Mouse (Mus musculus) limb, embryonic 11.5 days (tissue): ENCODE data around the gene Gm45140. TPM values are rescaled to one million over a fixed set of nuclear protein-coding genes. Genes with fewer than 3 reads are reported as not detected.
"Not testable (repeated sequence)": the region's sequence is repeated elsewhere in the genome, so short reads cannot be mapped to it uniquely, and the experiment has no call there.

ENCODE experiments used
- ATAC-seq: fragments of 200-750 bp; cut with Nextera tagmentation; 2 replicates; pipeline ENCODE4 v1.8.0; 2017; ENCODE audit warnings: low read depth; ENCODE audit not compliant: insufficient number of reproducible peaks, low FRiP score, low TSS enrichment
- DNase-seq: peaks from one replicate; pipeline ENCODE4 v3.0.0-alpha.2; 2015; ENCODE audit warnings: low spot score
- H3K27ac ChIP-seq: fragments of 300-500 bp; sonication (generic); replicated peaks from 2 replicates; pipeline ENCODE4 v1.5.1; 2014; ENCODE audit warnings: low read depth, mild to moderate bottlenecking, low read length
- H3K27me3 ChIP-seq: fragments of 300-500 bp; sonication (generic); 2 replicates; pipeline ENCODE4 v1.6.1; 2014; ENCODE audit warnings: mild to moderate bottlenecking, low read length, mixed read lengths; ENCODE audit not compliant: control insufficient read depth, insufficient read depth
- H3K36me3 ChIP-seq: fragments of 300-500 bp; sonication (generic); 2 replicates; pipeline ENCODE4 v1.6.1; 2014; ENCODE audit warnings: mild to moderate bottlenecking, low read length, moderate library complexity, mixed read lengths; ENCODE audit not compliant: control insufficient read depth, insufficient read depth
- H3K4me1 ChIP-seq: fragments of 300-500 bp; sonication (generic); 2 replicates; pipeline ENCODE4 v1.6.1; 2014; ENCODE audit warnings: low read length, mixed read lengths; ENCODE audit not compliant: control insufficient read depth, insufficient read depth
- H3K4me2 ChIP-seq: fragments of 300-500 bp; sonication (generic); 2 replicates; pipeline ENCODE4 v1.6.1; 2014; ENCODE audit warnings: low read depth, mild to moderate bottlenecking, moderate library complexity; ENCODE audit not compliant: severe bottlenecking
- H3K4me3 ChIP-seq: fragments of 300-500 bp; sonication (generic); 2 replicates; pipeline ENCODE4 v1.5.1; 2014; ENCODE audit warnings: low read depth, low read length
- H3K9ac ChIP-seq: fragments of 300-500 bp; sonication (generic); 2 replicates; pipeline ENCODE4 v1.6.1; 2014; ENCODE audit warnings: mild to moderate bottlenecking, low read length
- H3K9me3 ChIP-seq: fragments of 300-500 bp; sonication (generic); 2 replicates; pipeline ENCODE4 v1.6.1; 2016; ENCODE audit warnings: low read length; ENCODE audit not compliant: control insufficient read depth
- WGBS: fragments of 180-500 bp; shearing (Covaris S2); extraction: QIAGEN DNeasy Blood & Tissue Kit; methylation state at CpG from one replicate; pipeline ENCODE4 v1.1.7; 2014; 5-methylcytosine and 5-hydroxymethylcytosine counted together
- polyA plus RNA-seq: library from polyadenylated mRNA; unstranded; fragments of >200 nt; fragmentation: Nextera tagmentation; extraction: Ambion mirVana; gene quantifications from 2 replicates; pipeline ENCODE4 v1.2.1, GENCODE M21; 2014

Gene Gm45140
- polyA plus RNA-seq, 1 experiment from 2014 or later, result 2.8 TPM

DNA sequence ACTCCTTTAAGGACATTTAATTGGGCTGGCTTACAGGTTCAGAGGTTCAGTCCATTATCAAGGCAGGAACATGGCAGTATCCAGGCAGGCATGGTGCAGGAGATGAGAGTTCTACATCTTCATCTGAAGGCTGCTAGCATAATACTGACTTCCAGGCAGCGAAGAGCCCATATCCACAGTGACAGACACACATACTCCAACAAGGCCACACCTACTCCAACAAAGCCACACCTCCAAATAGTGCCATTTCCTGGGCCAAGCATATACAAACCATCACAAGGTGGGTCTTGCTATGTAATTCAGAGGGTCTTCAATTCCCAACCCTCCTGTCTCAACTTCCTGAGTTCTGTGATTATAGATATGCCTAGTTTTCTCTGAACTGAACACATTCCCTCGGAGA, 71.3 kb downstream of the Gm45140 start:
- H3K9ac ChIP-seq, ATAC-seq, H3K4me1 ChIP-seq, H3K4me2 ChIP-seq, H3K4me3 ChIP-seq, H3K36me3 ChIP-seq, DNase-seq, H3K27ac ChIP-seq, H3K27me3 ChIP-seq, H3K9me3 ChIP-seq: not testable (repeated sequence)
- WGBS, result 97% methylated on average over 2 of the region's 2 CpGs

DNA sequence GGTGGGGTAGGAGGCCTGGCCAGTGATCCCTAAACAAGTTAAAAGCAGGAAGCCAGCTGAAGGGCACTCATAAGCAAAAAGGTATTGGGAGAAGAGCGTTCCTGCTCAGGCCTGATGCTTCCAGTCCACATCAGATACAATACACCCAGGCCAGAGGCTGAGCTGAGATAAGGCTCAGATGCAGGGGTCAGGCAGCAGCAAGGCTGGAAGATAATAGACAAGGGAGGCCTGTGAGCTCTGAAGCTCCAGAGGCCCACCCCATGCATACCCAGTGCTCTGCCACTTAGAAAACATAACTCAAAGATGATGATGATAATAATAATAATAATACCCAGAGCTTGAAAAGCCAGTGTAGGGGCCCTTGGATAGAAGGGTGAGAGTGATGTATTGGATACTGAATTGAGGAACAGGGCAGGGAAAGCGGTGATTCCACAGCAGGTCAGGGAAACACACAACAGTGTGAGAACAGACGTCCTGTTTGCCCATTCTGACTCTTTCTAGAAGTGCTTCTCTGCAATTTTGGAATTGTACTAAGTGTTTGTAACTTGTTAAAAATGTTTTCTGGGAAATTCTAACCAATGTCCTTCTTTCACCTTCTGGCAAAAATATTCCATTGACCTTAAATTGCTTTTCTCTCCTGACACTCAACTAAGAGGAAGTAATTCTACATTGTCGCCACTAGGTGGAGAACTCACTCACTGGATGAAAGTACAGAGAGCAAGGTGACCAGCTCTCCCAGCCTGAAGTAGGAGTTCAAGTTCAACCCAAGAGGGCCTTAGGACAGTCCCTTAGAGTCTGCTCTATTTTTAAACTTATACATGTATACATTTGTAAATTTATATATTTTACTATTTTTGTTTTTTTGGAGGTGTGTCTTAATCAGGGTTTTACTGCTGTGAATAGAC, 72.0 kb downstream of the Gm45140 start:
- H3K9ac ChIP-seq, result no peak overlapping the region
- H3K36me3 ChIP-seq, result no peaks in the 10 kb centered on the region
- no peak overlapping the region for H3K27ac ChIP-seq
- no peaks in the 10 kb centered on the region for H3K27me3 ChIP-seq
- ATAC-seq (no peak), DNase-seq (no peak)
- no peak overlapping the region for H3K4me2 ChIP-seq
- H3K4me1 ChIP-seq, result no peaks in the 10 kb centered on the region
- WGBS, result 71% methylated on average over 4 of the region's 4 CpGs
- H3K9me3 ChIP-seq, result no peaks in the 10 kb centered on the region
- no peak overlapping the region for H3K4me3 ChIP-seq

DNA sequence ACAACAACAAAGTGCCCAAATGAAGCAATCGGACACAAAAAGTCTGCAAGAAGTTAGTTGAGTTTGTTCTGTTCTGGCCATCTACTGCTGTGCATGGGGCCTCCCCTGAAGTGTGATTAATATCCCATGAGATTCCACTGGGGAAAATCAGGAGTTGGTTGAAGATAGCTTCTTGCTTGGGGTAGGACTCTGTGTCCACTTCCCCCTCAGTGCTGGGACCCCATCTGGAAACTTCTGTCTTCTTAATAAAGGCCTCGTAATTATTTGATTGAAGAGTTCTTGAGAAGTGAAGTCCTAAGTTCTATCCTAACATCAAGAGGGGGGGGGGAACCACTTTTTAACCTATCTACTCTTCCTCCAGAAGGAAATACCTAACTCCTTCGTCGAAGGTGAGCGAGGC, 73.4 kb downstream of the Gm45140 start:
- Histone ChIP-seq H3K9me3 (no peaks in the 10 kb centered on the region), H3K9ac (no peak overlapping the region), H3K36me3 (no peaks in the 10 kb centered on the region), H3K4me2 (no peak overlapping the region), H3K27ac (no peak overlapping the region), H3K27me3 (no peaks in the 10 kb centered on the region), H3K4me3 (no peak overlapping the region), H3K4me1 (no peaks in the 10 kb centered on the region)
- 85% methylated on average over 5 of the region's 5 CpGs for WGBS
- ATAC-seq (no peak), DNase-seq (no peak)

DNA sequence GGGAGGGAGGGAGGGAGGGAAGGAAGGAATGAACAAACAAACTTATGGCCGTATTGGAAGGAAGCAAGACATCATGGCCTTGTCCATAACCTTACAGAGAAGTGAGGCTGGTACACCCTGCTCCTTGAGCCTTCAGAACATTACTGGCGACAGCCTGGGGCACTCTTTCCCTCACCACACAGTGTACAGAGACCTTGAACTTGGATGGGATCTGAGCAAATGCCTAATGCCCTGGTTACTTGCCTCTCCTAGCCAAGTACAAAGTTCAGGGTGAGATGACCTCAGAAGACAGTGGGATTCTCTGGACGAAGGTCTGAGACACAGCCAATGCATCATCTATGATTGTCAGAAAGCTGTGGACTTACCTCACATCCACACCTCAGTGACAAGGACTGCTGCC, 75.7 kb downstream of the Gm45140 start:
- Histone ChIP-seq H3K27ac (no peak overlapping the region), H3K36me3 (no peaks in the 10 kb centered on the region), H3K4me1 (no peaks in the 10 kb centered on the region), H3K4me3 (no peak overlapping the region), H3K27me3 (no peaks in the 10 kb centered on the region), H3K9ac (no peak overlapping the region), H3K9me3 (no peaks in the 10 kb centered on the region), H3K4me2 (no peak overlapping the region)
- ATAC-seq, result no peak
- no peak for DNase-seq
- 86% methylated on average over 3 of the region's 3 CpGs for WGBS

DNA sequence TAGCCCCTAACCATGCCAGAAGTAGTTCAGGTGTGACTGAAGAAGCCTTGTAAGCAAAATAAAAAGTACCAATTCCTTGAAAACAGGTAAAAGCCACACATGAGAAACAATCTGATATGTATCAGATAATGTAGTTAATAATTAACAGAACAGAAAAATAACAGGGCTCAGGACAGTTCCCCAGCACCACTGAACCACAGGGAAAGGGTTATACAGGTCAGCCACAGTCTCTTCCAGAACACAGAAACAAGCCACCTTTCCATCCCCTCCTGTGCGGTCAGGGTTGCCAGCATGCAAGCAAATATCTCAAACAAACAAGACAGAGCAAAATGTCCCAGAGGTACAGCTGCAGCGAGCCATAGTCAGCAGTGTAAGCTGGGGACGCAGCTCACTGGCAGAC, 76.2 kb downstream of the Gm45140 start:
- Histone ChIP-seq H3K9me3 (no peaks in the 10 kb centered on the region), H3K4me1 (no peaks in the 10 kb centered on the region), H3K27me3 (no peaks in the 10 kb centered on the region), H3K4me3 (no peak overlapping the region), H3K36me3 (no peaks in the 10 kb centered on the region), H3K27ac (no peak overlapping the region), H3K9ac (no peak overlapping the region), H3K4me2 (no peak overlapping the region)
- no peak for DNase-seq
- ATAC-seq, result no peak
- 71% methylated on average over 3 of the region's 3 CpGs for WGBS

DNA sequence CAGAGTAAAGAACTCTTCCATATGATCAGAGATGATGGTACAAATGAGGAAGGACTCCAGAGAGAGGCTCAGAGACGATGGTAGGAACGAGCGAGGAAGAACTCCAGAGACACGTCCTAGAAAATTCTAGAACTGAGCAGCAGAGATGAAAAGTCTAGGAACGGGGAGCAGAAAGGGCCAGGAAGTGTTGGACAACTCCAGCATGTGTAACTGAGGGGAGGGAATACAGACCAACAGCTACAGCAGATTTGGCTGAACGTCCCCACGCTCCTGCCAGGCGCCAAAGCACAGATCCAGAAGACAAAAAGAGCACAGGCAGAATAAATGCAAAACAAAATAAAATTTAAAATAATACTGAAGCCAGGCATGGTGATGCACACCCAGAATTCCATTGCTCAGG, 78.7 kb downstream of the Gm45140 start:
- no peaks in the 10 kb centered on the region for H3K36me3 ChIP-seq
- no peaks in the 10 kb centered on the region for H3K4me1 ChIP-seq
- H3K4me3 ChIP-seq, result no peak overlapping the region
- no peak overlapping the region for H3K9ac ChIP-seq
- no peak for DNase-seq
- H3K27me3 ChIP-seq, result no peaks in the 10 kb centered on the region
- no peaks in the 10 kb centered on the region for H3K9me3 ChIP-seq
- no peak overlapping the region for H3K4me2 ChIP-seq
- H3K27ac ChIP-seq, result no peak overlapping the region
- ATAC-seq, result no peak
- 91% methylated on average over 8 of the region's 8 CpGs for WGBS

DNA sequence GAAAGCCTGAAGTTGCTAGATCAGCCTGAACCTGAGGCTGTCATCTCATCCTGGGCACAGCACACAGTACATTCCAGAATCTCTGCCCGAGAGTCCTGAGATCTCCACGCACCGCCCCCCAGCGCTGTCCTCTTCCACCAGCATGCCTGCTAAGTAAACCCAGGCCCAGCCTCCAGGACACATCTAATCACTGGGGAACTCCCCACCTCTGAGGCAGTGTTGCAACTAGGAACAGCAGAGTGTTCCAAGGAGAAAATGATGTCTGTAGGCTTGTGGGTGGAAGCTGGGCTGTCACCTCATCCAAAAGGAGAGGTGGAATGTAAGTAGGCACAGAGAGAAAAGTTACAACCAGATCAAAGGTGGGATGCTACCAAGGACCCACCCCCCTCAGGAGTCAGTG, 80.4 kb downstream of the Gm45140 start:
- 86% methylated on average over 4 of the region's 4 CpGs for WGBS
- Histone ChIP-seq H3K36me3 (no peaks in the 10 kb centered on the region), H3K27ac (no peak overlapping the region), H3K9me3 (no peaks in the 10 kb centered on the region), H3K4me2 (no peak overlapping the region), H3K27me3 (no peaks in the 10 kb centered on the region), H3K4me3 (no peak overlapping the region), H3K9ac (no peak overlapping the region), H3K4me1 (no peaks in the 10 kb centered on the region)
- no peak for DNase-seq
- ATAC-seq, result no peak

DNA sequence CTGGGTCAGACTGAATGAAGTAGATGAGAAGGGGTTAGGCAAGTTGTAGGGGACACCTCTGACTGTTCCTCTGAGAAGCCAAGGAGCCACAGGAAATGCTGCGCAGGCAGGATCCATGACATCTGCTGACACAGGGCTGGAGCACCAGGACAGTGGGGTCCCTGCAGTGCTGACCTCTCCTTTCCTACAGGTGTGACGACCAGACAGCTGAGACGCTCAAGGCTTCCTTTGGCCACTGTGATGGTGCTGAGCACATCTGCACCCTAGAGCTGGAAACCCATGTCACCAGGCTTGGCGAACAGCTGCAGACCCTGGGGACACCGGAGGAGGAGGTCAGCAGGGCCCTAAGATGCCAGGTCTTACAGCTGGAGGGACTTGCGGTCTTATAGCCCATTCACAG, 84.0 kb downstream of the Gm45140 start:
- Histone ChIP-seq H3K9me3 (no peaks in the 10 kb centered on the region), H3K27ac (no peak overlapping the region), H3K4me3 (no peak overlapping the region), H3K27me3 (no peaks in the 10 kb centered on the region), H3K9ac (no peak overlapping the region), H3K4me2 (no peak overlapping the region), H3K36me3 (no peaks in the 10 kb centered on the region), H3K4me1 (no peaks in the 10 kb centered on the region)
- 82% methylated on average over 6 of the region's 6 CpGs for WGBS
- ATAC-seq, result no peak
- DNase-seq, result no peak
